Mouse (Mus musculus): Measurements from ENCODE around the gene Olfr92. TPM values are rescaled to one million over a fixed set of nuclear protein-coding genes. Genes with fewer than 3 reads are reported as not detected.

Gene Olfr92
- total and polyA plus RNA-seq, 3 experiments: not detected

DNA sequence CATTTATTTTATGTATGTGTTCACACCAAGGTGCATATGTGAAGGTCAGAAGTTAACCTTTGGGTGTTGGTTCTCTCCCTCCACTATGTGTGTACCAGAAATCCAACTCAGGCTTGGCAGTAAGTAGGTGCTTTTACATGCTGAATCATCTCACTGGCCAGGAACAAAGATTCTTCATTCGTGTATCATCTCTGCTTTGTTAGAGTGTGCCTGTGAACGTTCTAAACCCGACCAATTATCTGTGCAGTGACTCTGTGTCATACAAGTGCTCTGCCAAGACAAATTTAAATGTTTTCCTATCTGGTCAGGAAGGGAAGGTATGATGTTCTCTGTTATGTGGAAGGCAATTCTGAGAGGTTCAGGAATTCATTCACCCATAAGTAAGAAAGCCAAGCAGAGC lies 58.5 kb downstream of the Olfr92 start:
- Histone ChIP-seq H3K4me1 (ENCODE audit: control insufficient read depth in 1 of 2, insufficient read depth in 2 of 2, low read length in 2 of 2) (peaks cover 0 to 3% of the 10 kb centered on the region in 2 experiments; a peak in 1 of 4 replicates), H3K79me2 (ENCODE audit: control insufficient read depth, insufficient read depth, low read length, poor library complexity) (no peaks in the 10 kb centered on the region), H3K27ac (ENCODE audit: control insufficient read depth, low read depth, low read length) (no peak overlapping the region), H3K4me3 (ENCODE audit: control insufficient read depth in 1 of 2, insufficient read depth in 1 of 2, low read depth in 2 of 2, low read length in 2 of 2) (no peak overlapping the region), H3K36me3 (ENCODE audit: control insufficient read depth in 1 of 2, insufficient read depth in 2 of 2, low read length in 2 of 2) (peaks cover 0 to 4% of the 10 kb centered on the region in 2 experiments; a peak in 2 of 4 replicates), H3K9ac (ENCODE audit: control insufficient read depth, low read depth, low read length, poor library complexity, severe bottlenecking) (no peak overlapping the region), H3K27me3 (ENCODE audit: control insufficient read depth in 1 of 2, insufficient read depth in 2 of 2, low read length in 2 of 2) (no peaks in the 10 kb centered on the region), H3K9me3 (replicated peaks; ENCODE audit: insufficient read depth, low read length) (no peaks in the 10 kb centered on the region)
- TF ChIP-seq USF2 (IDR thresholded peaks at IDR 0.05; ENCODE audit: borderline replicate concordance in 1 of 2, insufficient read depth in 1 of 2, low read depth in 1 of 2, low read length in 2 of 2) (no peak), GATA1 (IDR thresholded peaks at IDR 0.05; ENCODE audit: low read depth, low read length) (no peak), UBTF (IDR thresholded peaks at IDR 0.05; ENCODE audit: borderline replicate concordance, insufficient read depth, low read depth, low read length) (no peak), TBP (IDR thresholded peaks at IDR 0.05; ENCODE audit: low read depth, low read length) (no peak), NRF1 (IDR thresholded peaks at IDR 0.05; ENCODE audit: insufficient read depth, low read depth, low read length, poor library complexity, severe bottlenecking) (no peak), MAZ (IDR thresholded peaks at IDR 0.05; ENCODE audit: low read depth, low read length) (no peak), MYC (IDR thresholded peaks at IDR 0.05; ENCODE audit: low read depth, low read length) (no peak), ZC3H11A (IDR thresholded peaks at IDR 0.05; ENCODE audit: low read depth, low read length) (no peak), MAX (IDR thresholded peaks at IDR 0.05; ENCODE audit: low read length) (no peak), SIN3A (IDR thresholded peaks at IDR 0.05; ENCODE audit: low read length) (no peak), RCOR1 (IDR thresholded peaks at IDR 0.05; ENCODE audit: low read depth, low read length) (no peak), MAFK (IDR thresholded peaks at IDR 0.05; ENCODE audit: borderline replicate concordance, low read depth, low read length) (no peak), MXI1 (IDR thresholded peaks at IDR 0.05; ENCODE audit: low read depth, low read length) (no peak), ZKSCAN1 (IDR thresholded peaks at IDR 0.05; ENCODE audit: low read depth, low read length) (no peak), ZMIZ1 (IDR thresholded peaks at IDR 0.05; ENCODE audit: low read depth, low read length) (no peak), CHD1 (IDR thresholded peaks at IDR 0.05; ENCODE audit: low read depth, low read length) (no peak), EP300 (IDR thresholded peaks at IDR 0.05; ENCODE audit: low read depth in 1 of 2, low read length in 2 of 2) (no peak), GABPA (IDR thresholded peaks at IDR 0.05; ENCODE audit: low read depth, low read length) (no peak), ZNF384 (IDR thresholded peaks at IDR 0.05; ENCODE audit: low read depth, low read length) (no peak), HCFC1 (IDR thresholded peaks at IDR 0.05; ENCODE audit: low read depth, low read length) (no peak)
- DNase-seq (ENCODE audit: low read depth, low spot score): no peak

Other genes with a start within 250 kb of the Olfr92 start
- gene Trim40, start 230.0 kb downstream of the Olfr92 start, total RNA-seq (2012; rRNA removed): 0.04 TPM in 1 of 2 replicates, not detected in the other
- gene Trim40, start 230.0 kb downstream of the Olfr92 start, polyA plus RNA-seq (2012; ENCODE audit: insufficient read depth in 1 of 2, insufficient read length in 2 of 2, low read depth in 1 of 2, low replicate concordance in 2 of 2, missing spikeins in 1 of 2): under 1 TPM in 1 of 2 experiments, not detected in 1; 0.04 TPM
- gene Trim31, start 222.0 kb downstream of the Olfr92 start, total RNA-seq (2012; rRNA removed): not detected in 2 replicates
- not detected for gene Trim31, start 222.0 kb downstream of the Olfr92 start, polyA plus RNA-seq (2012; ENCODE audit: insufficient read depth in 1 of 2, insufficient read length in 2 of 2, low read depth in 1 of 2, low replicate concordance in 2 of 2, missing spikeins in 1 of 2)
- gene Rnf39, start 177.2 kb downstream of the Olfr92 start, total RNA-seq (2012; rRNA removed): not detected in 2 replicates
- under 1 TPM in 1 of 2 experiments, not detected in 1; 0.18 TPM for gene Rnf39, start 177.2 kb downstream of the Olfr92 start, polyA plus RNA-seq (2012; ENCODE audit: insufficient read depth in 1 of 2, insufficient read length in 2 of 2, low read depth in 1 of 2, low replicate concordance in 2 of 2, missing spikeins in 1 of 2)
- gene Ppp1r11, start 168.3 kb downstream of the Olfr92 start, total RNA-seq (2012; rRNA removed): 128 and 138 TPM in 2 replicates
- 100 to 1,000 TPM in 1 of 2 experiments, not detected in 1; 146 TPM for gene Ppp1r11, start 168.3 kb downstream of the Olfr92 start, polyA plus RNA-seq (2012; ENCODE audit: insufficient read depth in 1 of 2, insufficient read length in 2 of 2, low read depth in 1 of 2, low replicate concordance in 2 of 2, missing spikeins in 1 of 2)
- gene Znrd1, start 161.5 kb downstream of the Olfr92 start, total RNA-seq (2012; rRNA removed): 20.5 and 26.4 TPM in 2 replicates
- 10 to 100 TPM in 1 of 2 experiments, not detected in 1; 38.2 TPM for gene Znrd1, start 161.5 kb downstream of the Olfr92 start, polyA plus RNA-seq (2012; ENCODE audit: insufficient read depth in 1 of 2, insufficient read length in 2 of 2, low read depth in 1 of 2, low replicate concordance in 2 of 2, missing spikeins in 1 of 2)
- 2.8 and 3.4 TPM in 2 replicates for gene Znrd1as, start 161.5 kb downstream of the Olfr92 start, total RNA-seq (2012; rRNA removed)
- gene Znrd1as, start 161.5 kb downstream of the Olfr92 start, polyA plus RNA-seq (2012; ENCODE audit: insufficient read depth in 1 of 2, insufficient read length in 2 of 2, low read depth in 1 of 2, low replicate concordance in 2 of 2, missing spikeins in 1 of 2): 1 to 10 TPM in 1 of 2 experiments, not detected in 1; 1.8 TPM
- gene 2410137M14Rik, start 138.9 kb downstream of the Olfr92 start, total RNA-seq (2012; rRNA removed): not detected in 2 replicates
- gene 2410137M14Rik, start 138.9 kb downstream of the Olfr92 start, polyA plus RNA-seq (2012; ENCODE audit: insufficient read depth in 1 of 2, insufficient read length in 2 of 2, low read depth in 1 of 2, low replicate concordance in 2 of 2, missing spikeins in 1 of 2): not detected
- gene H2-M5, start 130.6 kb downstream of the Olfr92 start, total RNA-seq (2012; rRNA removed): not detected in 2 replicates
- gene H2-M5, start 130.6 kb downstream of the Olfr92 start, polyA plus RNA-seq (2012; ENCODE audit: insufficient read depth in 1 of 2, insufficient read length in 2 of 2, low read depth in 1 of 2, low replicate concordance in 2 of 2, missing spikeins in 1 of 2): not detected
- gene Zfp57, start 118.9 kb downstream of the Olfr92 start, total RNA-seq (2012; rRNA removed): not detected in 2 replicates
- not detected for gene Zfp57, start 118.9 kb downstream of the Olfr92 start, polyA plus RNA-seq (2012; ENCODE audit: insufficient read depth in 1 of 2, insufficient read length in 2 of 2, low read depth in 1 of 2, low replicate concordance in 2 of 2, missing spikeins in 1 of 2)
- not detected in 2 replicates for gene Mog, start 96.7 kb downstream of the Olfr92 start, total RNA-seq (2012; rRNA removed)
- not detected for gene Mog, start 96.7 kb downstream of the Olfr92 start, polyA plus RNA-seq (2012; ENCODE audit: insufficient read depth in 1 of 2, insufficient read length in 2 of 2, low read depth in 1 of 2, low replicate concordance in 2 of 2, missing spikeins in 1 of 2)
- 1.5 and 2.2 TPM in 2 replicates for gene Gabbr1, start 74.1 kb downstream of the Olfr92 start, total RNA-seq (2012; rRNA removed)
- 10 to 100 TPM in 1 of 2 experiments, not detected in 1; 14.6 TPM for gene Gabbr1, start 74.1 kb downstream of the Olfr92 start, polyA plus RNA-seq (2012; ENCODE audit: insufficient read depth in 1 of 2, insufficient read length in 2 of 2, low read depth in 1 of 2, low replicate concordance in 2 of 2, missing spikeins in 1 of 2)
- 0.08 TPM in 1 of 2 replicates, not detected in the other for gene Olfr90, start 31.6 kb downstream of the Olfr92 start, total RNA-seq (2012; rRNA removed)
- under 1 TPM in 1 of 2 experiments, not detected in 1; 0.08 TPM for gene Olfr90, start 31.6 kb downstream of the Olfr92 start, polyA plus RNA-seq (2012; ENCODE audit: insufficient read depth in 1 of 2, insufficient read length in 2 of 2, low read depth in 1 of 2, low replicate concordance in 2 of 2, missing spikeins in 1 of 2)
- gene Olfr91, start 21.8 kb downstream of the Olfr92 start, total RNA-seq (2012; rRNA removed): not detected in 2 replicates
- gene Olfr91, start 21.8 kb downstream of the Olfr92 start, polyA plus RNA-seq (2012; ENCODE audit: insufficient read depth in 1 of 2, insufficient read length in 2 of 2, low read depth in 1 of 2, low replicate concordance in 2 of 2, missing spikeins in 1 of 2): not detected
- gene Olfr93, start 41.4 kb upstream of the Olfr92 start, total RNA-seq (2012; rRNA removed): not detected in 2 replicates
- not detected for gene Olfr93, start 41.4 kb upstream of the Olfr92 start, polyA plus RNA-seq (2012; ENCODE audit: insufficient read depth in 1 of 2, insufficient read length in 2 of 2, low read depth in 1 of 2, low replicate concordance in 2 of 2, missing spikeins in 1 of 2)
- gene Ubd, start 73.8 kb upstream of the Olfr92 start, total RNA-seq (2012; rRNA removed): not detected in 2 replicates
- not detected for gene Ubd, start 73.8 kb upstream of the Olfr92 start, polyA plus RNA-seq (2012; ENCODE audit: insufficient read depth in 1 of 2, insufficient read length in 2 of 2, low read depth in 1 of 2, low replicate concordance in 2 of 2, missing spikeins in 1 of 2)
- gene Olfr94, start 80.9 kb upstream of the Olfr92 start, total RNA-seq (2012; rRNA removed): not detected in 2 replicates
- not detected for gene Olfr94, start 80.9 kb upstream of the Olfr92 start, polyA plus RNA-seq (2012; ENCODE audit: insufficient read depth in 1 of 2, insufficient read length in 2 of 2, low read depth in 1 of 2, low replicate concordance in 2 of 2, missing spikeins in 1 of 2)
- gene Olfr95, start 93.0 kb upstream of the Olfr92 start, total RNA-seq (2012; rRNA removed): not detected in 2 replicates
- not detected for gene Olfr95, start 93.0 kb upstream of the Olfr92 start, polyA plus RNA-seq (2012; ENCODE audit: insufficient read depth in 1 of 2, insufficient read length in 2 of 2, low read depth in 1 of 2, low replicate concordance in 2 of 2, missing spikeins in 1 of 2)
- gene Olfr96, start 100.1 kb upstream of the Olfr92 start, total RNA-seq (2012; rRNA removed): not detected in 2 replicates
- gene Olfr96, start 100.1 kb upstream of the Olfr92 start, polyA plus RNA-seq (2012; ENCODE audit: insufficient read depth in 1 of 2, insufficient read length in 2 of 2, low read depth in 1 of 2, low replicate concordance in 2 of 2, missing spikeins in 1 of 2): not detected
- not detected in 2 replicates for gene Olfr97, start 117.2 kb upstream of the Olfr92 start, total RNA-seq (2012; rRNA removed)
- not detected for gene Olfr97, start 117.2 kb upstream of the Olfr92 start, polyA plus RNA-seq (2012; ENCODE audit: insufficient read depth in 1 of 2, insufficient read length in 2 of 2, low read depth in 1 of 2, low replicate concordance in 2 of 2, missing spikeins in 1 of 2)
- gene Olfr98, start 143.7 kb upstream of the Olfr92 start, total RNA-seq (2012; rRNA removed): not detected in 2 replicates
- not detected for gene Olfr98, start 143.7 kb upstream of the Olfr92 start, polyA plus RNA-seq (2012; ENCODE audit: insufficient read depth in 1 of 2, insufficient read length in 2 of 2, low read depth in 1 of 2, low replicate concordance in 2 of 2, missing spikeins in 1 of 2)
- gene H2-M3, start 150.1 kb upstream of the Olfr92 start, total RNA-seq (2012; rRNA removed): 4.6 and 4.7 TPM in 2 replicates
- gene H2-M3, start 150.1 kb upstream of the Olfr92 start, polyA plus RNA-seq (2012; ENCODE audit: insufficient read depth in 1 of 2, insufficient read length in 2 of 2, low read depth in 1 of 2, low replicate concordance in 2 of 2, missing spikeins in 1 of 2): 1 to 10 TPM in 1 of 2 experiments, not detected in 1; 1.1 TPM
- gene Olfr99, start 163.4 kb upstream of the Olfr92 start, total RNA-seq (2012; rRNA removed): not detected in 2 replicates
- not detected for gene Olfr99, start 163.4 kb upstream of the Olfr92 start, polyA plus RNA-seq (2012; ENCODE audit: insufficient read depth in 1 of 2, insufficient read length in 2 of 2, low read depth in 1 of 2, low replicate concordance in 2 of 2, missing spikeins in 1 of 2)
- gene Olfr101, start 184.2 kb upstream of the Olfr92 start, total RNA-seq (2012; rRNA removed): not detected in 2 replicates
- not detected for gene Olfr101, start 184.2 kb upstream of the Olfr92 start, polyA plus RNA-seq (2012; ENCODE audit: insufficient read depth in 1 of 2, insufficient read length in 2 of 2, low read depth in 1 of 2, low replicate concordance in 2 of 2, missing spikeins in 1 of 2)
- not detected in 2 replicates for gene Olfr102, start 197.0 kb upstream of the Olfr92 start, total RNA-seq (2012; rRNA removed)
- gene Olfr102, start 197.0 kb upstream of the Olfr92 start, polyA plus RNA-seq (2012; ENCODE audit: insufficient read depth in 1 of 2, insufficient read length in 2 of 2, low read depth in 1 of 2, low replicate concordance in 2 of 2, missing spikeins in 1 of 2): not detected
- not detected in 2 replicates for gene Olfr103, start 219.6 kb upstream of the Olfr92 start, total RNA-seq (2012; rRNA removed)
- gene Olfr103, start 219.6 kb upstream of the Olfr92 start, polyA plus RNA-seq (2012; ENCODE audit: insufficient read depth in 1 of 2, insufficient read length in 2 of 2, low read depth in 1 of 2, low replicate concordance in 2 of 2, missing spikeins in 1 of 2): not detected
- gene Olfr104-ps, start 239.5 kb upstream of the Olfr92 start, total RNA-seq (2012; rRNA removed): not detected in 2 replicates
- not detected for gene Olfr104-ps, start 239.5 kb upstream of the Olfr92 start, polyA plus RNA-seq (2012; ENCODE audit: insufficient read depth in 1 of 2, insufficient read length in 2 of 2, low read depth in 1 of 2, low replicate concordance in 2 of 2, missing spikeins in 1 of 2)